Mouse (Mus musculus): Measurements from ENCODE around the gene Smim22. TPM values are rescaled to one million over a fixed set of nuclear protein-coding genes. Genes with fewer than 3 reads are reported as not detected.
A peak's percentile ranks its signal among the peaks of the same experiment; 100 is the strongest.

Gene Smim22
- polyA plus RNA-seq (2015; fragmentation: Nextera tagmentation; extraction: Ambion mirVana), result 1.3 TPM in 1 of 2 replicates, not detected in the other

- Histone ChIP-seq H3K4me1 (replicated peaks; ENCODE audit: control insufficient read depth, insufficient read depth, low read length) (peaks cover under 1% of the 10 kb centered on the region), H3K9ac (replicated peaks; ENCODE audit: low read depth, low read length) (no peak within 1 kb of the TSS), H3K27me3 (replicated peaks; ENCODE audit: control insufficient read depth, insufficient read depth, low read length) (no peaks in the 10 kb centered on the region), H3K36me3 (ENCODE audit: control insufficient read depth, insufficient read depth) (no peaks in the 10 kb centered on the region), H3K9me3 (ENCODE audit: control insufficient read depth, low read length) (no peaks in the 10 kb centered on the region), H3K4me3 (replicated peaks; ENCODE audit: low read length) (no peak within 1 kb of the TSS), H3K4me2 (ENCODE audit: low read length) (no peak within 1 kb of the TSS), H3K27ac (ENCODE audit: low read length) (no peak within 1 kb of the TSS)
- WGBS, result 57% methylated on average over 5 of the region's 5 CpGs
- no peak for ATAC-seq
Observed at GRCm38 (mm10) chr16:5007067-5007466, at the start of gene Smim22. Smim22 (plus strand) TSS chr16:5007288.

GRCm38 (mm10) chr16:4957446-4957845, 49.6 kb upstream of the Smim22 start:
- no peak overlapping the region for H3K9ac ChIP-seq (replicated peaks; ENCODE audit: low read depth, low read length)
- peaks cover 23% of the 10 kb centered on the region for H3K36me3 ChIP-seq (ENCODE audit: control insufficient read depth, insufficient read depth)
- peaks cover 1% of the 10 kb centered on the region for H3K4me1 ChIP-seq (replicated peaks; ENCODE audit: control insufficient read depth, insufficient read depth, low read length)
- H3K4me2 ChIP-seq (ENCODE audit: low read length), result no peak overlapping the region
- H3K9me3 ChIP-seq (ENCODE audit: control insufficient read depth, low read length), result no peaks in the 10 kb centered on the region
- no peak for ATAC-seq
- H3K27ac ChIP-seq (ENCODE audit: low read length), result no peak overlapping the region
- H3K4me3 ChIP-seq (replicated peaks; ENCODE audit: low read length), result no peak overlapping the region
- WGBS, result 92% methylated on average over 3 of the region's 3 CpGs
- no peaks in the 10 kb centered on the region for H3K27me3 ChIP-seq (replicated peaks; ENCODE audit: control insufficient read depth, insufficient read depth, low read length)

- H3K4me1 ChIP-seq (replicated peaks; ENCODE audit: control insufficient read depth, insufficient read depth, low read length), result peaks cover 16% of the 10 kb centered on the region
- no peak overlapping the region for H3K4me3 ChIP-seq (replicated peaks; ENCODE audit: low read length)
- H3K9ac ChIP-seq (replicated peaks; ENCODE audit: low read depth, low read length), result no peak overlapping the region
- H3K27me3 ChIP-seq (replicated peaks; ENCODE audit: control insufficient read depth, insufficient read depth, low read length), result no peaks in the 10 kb centered on the region
- WGBS, result 93% methylated on average over 8 of the region's 8 CpGs
- H3K27ac ChIP-seq (ENCODE audit: low read length), result no peak overlapping the region
- no peak for ATAC-seq
- no peak overlapping the region for H3K4me2 ChIP-seq (ENCODE audit: low read length)
- no peaks in the 10 kb centered on the region for H3K9me3 ChIP-seq (ENCODE audit: control insufficient read depth, low read length)
- H3K36me3 ChIP-seq (ENCODE audit: control insufficient read depth, insufficient read depth), result peaks cover 5% of the 10 kb centered on the region; the same call in 1 of the 2 replicates
Observed at GRCm38 (mm10) chr16:4960260-4960659, 46.8 kb upstream of the Smim22 start.

GRCm38 (mm10) chr16:4963346-4963745, 43.7 kb upstream of the Smim22 start:
- peak overlapping the region; percentile 90 for H3K4me3 ChIP-seq (replicated peaks; ENCODE audit: low read length)
- 0 out of 2 replicates have a peak, but pooled peaks cover 2% of the 10 kb centered on the region for H3K36me3 ChIP-seq (ENCODE audit: control insufficient read depth, insufficient read depth)
- H3K9me3 ChIP-seq (ENCODE audit: control insufficient read depth, low read length), result no peaks in the 10 kb centered on the region
- 34% methylated on average over 9 of the region's 9 CpGs for WGBS
- peak overlapping the region; percentile 41 for H3K9ac ChIP-seq (replicated peaks; ENCODE audit: low read depth, low read length)
- peaks cover 19% of the 10 kb centered on the region for H3K4me1 ChIP-seq (replicated peaks; ENCODE audit: control insufficient read depth, insufficient read depth, low read length)
- H3K4me2 ChIP-seq (ENCODE audit: low read length), result peak overlapping the region; percentile 85
- ATAC-seq, result no peak
- H3K27me3 ChIP-seq (replicated peaks; ENCODE audit: control insufficient read depth, insufficient read depth, low read length), result no peaks in the 10 kb centered on the region
- H3K27ac ChIP-seq (ENCODE audit: low read length), result no peak overlapping the region

- Histone ChIP-seq H3K27me3 (replicated peaks; ENCODE audit: control insufficient read depth, insufficient read depth, low read length) (no peaks in the 10 kb centered on the region), H3K9ac (replicated peaks; ENCODE audit: low read depth, low read length) (peak within 1 kb of the TSS; percentile 86), H3K4me3 (replicated peaks; ENCODE audit: low read length) (peak within 1 kb of the TSS; percentile 90), H3K4me2 (ENCODE audit: low read length) (peak within 1 kb of the TSS; percentile 85), H3K36me3 (ENCODE audit: control insufficient read depth, insufficient read depth) (0 out of 2 replicates have a peak, but pooled peaks cover 2% of the 10 kb centered on the region), H3K27ac (ENCODE audit: low read length) (peak within 1 kb of the TSS; percentile 82), H3K4me1 (replicated peaks; ENCODE audit: control insufficient read depth, insufficient read depth, low read length) (peaks cover 19% of the 10 kb centered on the region), H3K9me3 (ENCODE audit: control insufficient read depth, low read length) (no peaks in the 10 kb centered on the region)
- 0% methylated on average over 73 of the region's 76 CpGs for WGBS
- peak; percentile 99 for ATAC-seq
Observed at GRCm38 (mm10) chr16:4963797-4964709, 43.0 kb upstream of the Smim22 start, which contains the start of gene Anks3. Anks3 (minus strand) TSS chr16:4964205.

GRCm38 (mm10) chr16:4964731-4965391, 42.2 kb upstream of the Smim22 start:
- 23% methylated on average over 13 of the region's 13 CpGs for WGBS
- Histone ChIP-seq H3K9ac (replicated peaks; ENCODE audit: low read depth, low read length) (peak overlapping the region; percentile 86), H3K9me3 (ENCODE audit: control insufficient read depth, low read length) (no peaks in the 10 kb centered on the region), H3K27me3 (replicated peaks; ENCODE audit: control insufficient read depth, insufficient read depth, low read length) (no peaks in the 10 kb centered on the region), H3K4me3 (replicated peaks; ENCODE audit: low read length) (peak overlapping the region; percentile 90), H3K4me1 (replicated peaks; ENCODE audit: control insufficient read depth, insufficient read depth, low read length) (peaks cover 19% of the 10 kb centered on the region), H3K27ac (ENCODE audit: low read length) (peak overlapping the region; percentile 82), H3K36me3 (ENCODE audit: control insufficient read depth, insufficient read depth) (no peaks in the 10 kb centered on the region), H3K4me2 (ENCODE audit: low read length) (peak overlapping the region; percentile 85)
- ATAC-seq, result no peak

- ATAC-seq, result no peak
- Histone ChIP-seq H3K27ac (ENCODE audit: low read length) (no peak overlapping the region), H3K4me2 (ENCODE audit: low read length) (peak overlapping the region; percentile 85), H3K36me3 (ENCODE audit: control insufficient read depth, insufficient read depth) (no peaks in the 10 kb centered on the region), H3K4me3 (replicated peaks; ENCODE audit: low read length) (no peak overlapping the region), H3K9me3 (ENCODE audit: control insufficient read depth, low read length) (no peaks in the 10 kb centered on the region), H3K4me1 (replicated peaks; ENCODE audit: control insufficient read depth, insufficient read depth, low read length) (peaks cover 19% of the 10 kb centered on the region), H3K9ac (replicated peaks; ENCODE audit: low read depth, low read length) (no peak overlapping the region), H3K27me3 (replicated peaks; ENCODE audit: control insufficient read depth, insufficient read depth, low read length) (no peaks in the 10 kb centered on the region)
- 91% methylated on average over 8 of the region's 8 CpGs for WGBS
Observed at GRCm38 (mm10) chr16:4965392-4966129, 41.5 kb upstream of the Smim22 start.

GRCm38 (mm10) chr16:4968426-4968825, 38.7 kb upstream of the Smim22 start:
- WGBS, result 77% methylated on average over 3 of the region's 3 CpGs
- ATAC-seq, result no peak
- peaks cover 8% of the 10 kb centered on the region for H3K4me1 ChIP-seq (replicated peaks; ENCODE audit: control insufficient read depth, insufficient read depth, low read length)
- no peak overlapping the region for H3K9ac ChIP-seq (replicated peaks; ENCODE audit: low read depth, low read length)
- H3K27ac ChIP-seq (ENCODE audit: low read length), result no peak overlapping the region
- H3K4me3 ChIP-seq (replicated peaks; ENCODE audit: low read length), result no peak overlapping the region
- H3K4me2 ChIP-seq (ENCODE audit: low read length), result no peak overlapping the region
- H3K36me3 ChIP-seq (ENCODE audit: control insufficient read depth, insufficient read depth), result no peaks in the 10 kb centered on the region
- H3K27me3 ChIP-seq (replicated peaks; ENCODE audit: control insufficient read depth, insufficient read depth, low read length), result no peaks in the 10 kb centered on the region
- H3K9me3 ChIP-seq (ENCODE audit: control insufficient read depth, low read length), result no peaks in the 10 kb centered on the region

Measured in forebrain, embryonic 16.5 days (tissue).